Mouse (Mus musculus): ENCODE data around the gene Wipf1.

Wipf1 gene

DNA sequence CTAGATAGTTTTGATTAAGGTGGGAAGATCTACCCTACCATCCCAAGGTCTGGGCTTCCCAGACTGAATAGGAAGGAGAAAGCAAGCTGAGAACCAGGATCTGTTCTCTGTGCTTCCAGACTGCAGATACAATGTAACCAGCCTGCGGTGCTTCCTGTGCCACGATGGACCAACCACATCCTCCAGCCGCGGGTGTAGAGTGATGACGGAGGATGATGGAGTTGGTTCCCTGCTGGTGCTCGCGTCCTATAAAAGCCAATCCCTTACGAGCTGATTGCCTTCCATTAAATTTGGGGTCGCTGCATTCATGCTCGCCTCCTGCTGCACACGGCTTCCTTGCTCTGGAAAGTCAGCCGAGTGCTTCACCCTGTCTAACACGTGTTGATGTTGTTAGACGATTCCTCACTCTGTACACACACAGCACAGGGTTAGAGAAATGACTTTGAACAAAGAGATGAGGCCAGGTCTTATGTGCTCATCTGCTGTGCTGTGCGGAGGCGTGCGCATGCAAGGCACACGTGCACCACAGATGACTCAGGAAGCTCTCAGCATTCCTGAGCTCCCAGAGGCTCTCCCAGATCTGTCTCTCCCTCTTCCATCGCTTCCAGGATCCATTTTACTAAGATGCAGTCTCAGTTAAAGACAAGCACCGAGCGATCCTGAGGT is 100.6 kb downstream of the Wipf1 start:
- no peak for DNase-seq (ENCODE audit: low spot score)

DNA sequence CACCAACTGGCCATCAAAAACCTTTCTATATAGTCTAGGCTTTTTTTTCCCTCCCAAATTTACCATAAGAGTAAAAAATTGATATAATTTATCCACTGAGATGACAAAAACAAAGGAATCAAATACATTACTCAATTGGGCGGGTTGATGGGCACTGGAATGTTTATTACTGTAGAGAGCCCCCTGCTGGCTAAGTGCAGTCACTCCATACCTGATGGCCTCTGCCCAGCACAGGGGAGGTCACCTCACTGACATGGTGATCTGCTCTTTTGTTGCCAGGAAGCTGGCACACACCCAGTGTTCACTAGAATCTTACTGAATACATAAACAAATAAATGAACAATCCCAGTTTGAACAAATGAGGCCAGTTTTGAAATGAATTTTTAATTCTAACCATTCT is 102.2 kb downstream of the Wipf1 start:
- peak; percentile 48 for DNase-seq (ENCODE audit: low spot score)

DNA sequence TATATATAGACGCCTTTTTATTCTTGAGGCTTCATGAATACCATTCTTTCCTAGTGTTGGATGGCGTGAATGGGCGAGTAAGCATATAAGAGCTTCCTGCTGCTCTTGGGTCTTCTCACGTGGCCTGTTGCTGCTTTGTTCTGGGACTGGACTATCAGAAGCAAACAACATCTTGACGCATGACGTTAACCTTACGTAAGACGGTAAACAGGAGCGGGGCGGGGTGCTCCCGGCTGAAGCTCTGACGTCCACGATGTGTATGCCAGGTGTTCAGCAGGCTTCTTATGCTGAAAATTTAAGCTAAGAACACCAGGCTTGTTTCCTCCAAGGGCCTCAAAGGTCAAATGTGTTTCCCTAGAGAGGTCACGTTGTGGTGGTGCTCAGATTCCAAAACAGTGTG is 103.7 kb downstream of the Wipf1 start:
- DNase-seq (ENCODE audit: low spot score), result no peak

DNA sequence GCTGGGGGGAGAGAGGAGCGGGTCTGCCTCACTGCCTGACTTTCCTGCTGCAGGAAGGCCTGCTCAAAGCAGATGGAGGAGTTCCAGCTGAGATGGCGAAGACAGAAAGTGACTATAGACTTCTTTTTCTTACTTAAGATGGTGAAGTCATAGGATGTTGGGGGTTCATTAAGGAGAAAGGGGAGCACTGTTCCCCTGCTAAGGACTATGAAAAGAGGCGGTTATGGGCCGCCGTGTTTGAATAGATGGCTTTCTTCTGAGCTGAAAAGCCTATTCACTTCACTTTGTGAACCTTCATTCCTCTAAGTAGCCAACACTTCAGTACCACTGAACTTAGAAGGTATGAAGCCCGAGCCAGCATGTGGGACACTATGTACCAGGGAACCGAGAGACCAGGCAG is 109.8 kb downstream of the Wipf1 start:
- DNase-seq (ENCODE audit: low spot score), result no peak

DNA sequence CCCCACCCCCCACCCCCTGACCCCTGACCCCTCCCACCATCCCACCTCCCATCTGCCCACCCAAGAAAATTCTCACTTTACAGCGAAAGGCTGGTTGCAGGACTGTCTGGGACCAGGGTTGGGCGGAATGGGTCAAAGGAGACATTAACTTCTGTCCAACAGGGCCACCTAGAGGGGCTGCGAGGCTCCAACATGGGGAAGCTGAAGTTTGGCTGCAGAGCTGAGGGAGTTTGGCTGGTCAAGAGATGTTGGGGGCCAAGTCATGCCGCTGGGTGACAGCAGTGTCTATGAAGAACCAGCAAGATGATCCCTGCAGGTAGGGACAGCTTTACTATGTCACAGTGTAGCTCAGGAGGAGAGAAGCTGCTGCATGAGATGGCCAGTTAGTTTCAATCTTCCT is 110.2 kb downstream of the Wipf1 start:
- DNase-seq (ENCODE audit: low spot score), result peak; percentile 45

DNA sequence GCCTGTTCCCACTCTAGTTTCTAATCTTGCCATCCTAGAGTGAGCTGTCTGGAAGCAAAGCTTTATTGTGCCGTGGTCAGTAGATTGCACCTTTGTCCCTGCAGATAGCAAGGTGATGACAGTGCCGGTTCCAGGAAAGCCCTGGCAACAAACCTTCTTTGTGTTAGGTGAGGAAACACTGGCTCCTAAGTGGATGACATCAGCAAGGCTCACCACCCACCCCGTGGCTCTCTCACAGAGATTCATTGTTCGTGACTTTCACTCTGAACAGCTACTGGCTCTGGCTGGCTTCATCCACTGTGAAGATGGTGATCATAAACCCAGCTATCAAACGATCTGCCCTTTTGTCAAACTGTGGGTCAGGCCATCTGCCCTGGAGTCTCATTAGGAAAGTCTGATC is 113.6 kb downstream of the Wipf1 start:
- no peak for DNase-seq (ENCODE audit: low spot score)

DNA sequence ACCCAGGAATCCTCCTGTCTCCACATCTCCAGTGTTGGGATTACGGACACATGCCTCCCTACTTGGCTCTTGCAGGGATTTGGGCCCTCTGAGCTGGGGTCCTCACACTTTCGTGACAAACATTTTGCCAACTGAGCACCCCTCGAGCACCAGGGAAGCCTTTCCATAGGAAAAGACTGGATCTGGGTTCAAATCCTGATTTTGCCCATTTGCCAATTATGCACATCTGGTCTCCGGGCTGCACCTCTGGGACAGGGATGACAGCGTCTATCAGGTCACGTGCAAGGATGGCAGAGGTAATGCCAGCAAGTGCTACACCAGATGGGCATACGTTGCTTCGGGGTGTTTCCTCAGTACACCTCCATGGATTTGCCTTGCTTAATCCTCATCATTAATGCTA is 119.5 kb downstream of the Wipf1 start:
- no peak for DNase-seq (ENCODE audit: low spot score)

DNA sequence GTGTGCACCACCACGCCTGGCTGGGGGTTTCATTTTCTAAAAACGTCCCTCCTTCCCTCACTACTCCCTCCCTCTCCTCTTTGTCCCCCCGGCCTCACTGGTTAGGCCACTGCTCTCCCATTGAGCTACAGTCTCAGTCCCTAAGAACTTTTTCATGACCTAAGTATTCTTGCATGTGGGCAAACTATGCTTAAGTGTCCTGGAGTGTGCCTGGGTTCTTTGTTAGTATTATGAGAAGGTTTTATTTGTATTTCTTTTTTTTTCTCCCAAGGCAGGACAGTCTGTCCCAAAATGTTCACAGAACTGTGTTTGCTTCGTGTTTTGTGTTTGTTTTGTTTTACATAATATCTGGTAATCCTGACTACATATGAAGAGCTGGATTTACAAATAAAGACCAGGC is 121.9 kb downstream of the Wipf1 start:
- no peak for DNase-seq (ENCODE audit: low spot score)

DNA sequence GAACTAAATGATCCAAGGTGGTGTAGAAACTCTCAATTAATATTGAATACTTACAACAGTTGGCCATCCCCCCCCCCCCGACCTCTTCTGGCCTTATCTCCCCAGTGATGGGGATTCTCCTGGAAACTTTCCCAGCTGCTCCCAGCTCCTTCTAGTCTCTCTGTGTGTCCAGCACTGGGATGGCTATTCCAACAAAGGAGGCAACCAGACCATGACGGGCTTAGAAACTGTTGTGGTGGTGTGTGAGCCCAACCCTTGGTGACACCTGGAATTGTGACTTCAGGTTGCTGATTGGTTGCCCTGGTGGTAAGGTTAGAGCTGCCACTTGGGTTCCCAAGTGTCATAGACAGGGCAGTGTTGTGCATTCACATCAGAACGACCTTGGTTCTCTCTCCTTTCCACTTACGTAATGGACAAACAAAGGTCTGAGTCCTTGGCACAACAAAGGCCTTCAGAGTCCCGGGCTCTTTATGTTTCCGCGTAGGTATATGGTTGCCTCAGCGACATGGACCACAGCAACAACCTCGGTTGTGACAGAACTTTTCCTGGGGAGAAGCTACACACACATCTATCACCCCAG is 123.1 kb downstream of the Wipf1 start:
- DNase-seq (ENCODE audit: low spot score), result no peak

DNA sequence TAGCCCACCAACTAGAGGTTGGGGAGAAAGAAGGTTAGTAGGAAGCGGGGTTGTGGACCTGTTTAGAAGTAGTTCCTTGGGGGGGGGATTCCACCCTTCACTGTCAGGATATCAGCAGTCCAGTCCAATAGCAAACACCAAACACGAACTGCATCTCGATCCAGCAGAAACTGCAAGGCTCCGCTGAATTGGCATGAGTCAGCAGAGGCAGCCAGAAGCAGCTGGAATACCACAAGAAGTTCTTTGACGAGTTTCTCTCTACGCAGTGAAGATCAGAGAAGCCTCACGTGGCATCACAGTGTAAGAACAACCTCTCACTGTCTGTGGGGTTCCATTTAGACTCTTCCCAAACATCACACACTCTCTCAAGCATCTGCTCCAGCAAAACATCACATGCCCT is 124.6 kb downstream of the Wipf1 start:
- DNase-seq (ENCODE audit: low spot score), result no peak

DNA sequence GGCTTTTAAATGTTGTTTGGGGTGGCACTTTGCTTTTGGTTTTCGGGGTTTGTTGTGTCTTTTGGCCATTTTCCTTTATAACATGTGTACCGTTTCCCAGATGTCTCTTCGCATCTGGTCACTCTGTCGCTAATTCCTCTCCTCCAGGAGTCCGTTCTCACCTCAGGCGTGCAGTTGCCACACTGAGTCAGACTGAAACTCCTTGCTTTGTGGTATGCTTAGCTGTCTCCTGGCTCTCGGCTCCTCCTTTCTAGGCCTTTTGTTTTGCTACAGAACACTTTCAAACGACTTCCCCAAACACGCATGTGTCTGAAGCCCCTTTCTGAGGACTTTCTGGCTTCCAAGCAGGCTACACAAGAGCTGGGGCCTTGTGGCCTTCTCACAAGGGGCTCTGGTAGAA is 125.1 kb downstream of the Wipf1 start:
- DNase-seq (ENCODE audit: low spot score), result no peak

DNA sequence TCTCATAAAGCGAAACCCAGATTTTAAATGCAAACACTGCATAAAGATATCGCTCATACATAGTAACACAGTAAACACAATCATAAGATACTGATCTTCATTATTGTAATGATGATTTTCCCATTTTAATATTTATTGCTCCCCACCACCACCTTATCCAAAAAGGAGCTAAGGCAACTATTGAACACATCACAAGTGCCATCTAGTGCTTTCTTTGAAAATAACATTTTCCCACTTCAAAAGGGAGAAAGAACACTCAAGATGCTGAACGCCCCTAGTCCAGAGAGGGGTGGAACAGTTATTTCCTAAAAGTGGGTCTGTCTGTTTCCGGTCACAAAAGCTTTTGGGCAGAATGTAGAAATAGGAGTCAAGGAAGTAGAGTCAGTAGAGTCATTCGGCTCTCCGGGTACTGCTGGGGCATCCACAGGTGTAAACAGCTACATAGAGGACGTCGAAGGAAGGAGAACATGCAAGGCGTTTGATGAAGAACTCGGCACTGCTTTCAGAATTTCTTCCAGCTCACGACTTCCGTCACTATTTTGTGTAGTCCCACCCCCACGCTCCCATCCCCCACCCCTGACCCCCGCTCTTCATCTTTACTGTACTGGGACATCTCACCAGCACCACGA is 126.0 kb downstream of the Wipf1 start:
- DNase-seq (ENCODE audit: low spot score), result no peak

DNA sequence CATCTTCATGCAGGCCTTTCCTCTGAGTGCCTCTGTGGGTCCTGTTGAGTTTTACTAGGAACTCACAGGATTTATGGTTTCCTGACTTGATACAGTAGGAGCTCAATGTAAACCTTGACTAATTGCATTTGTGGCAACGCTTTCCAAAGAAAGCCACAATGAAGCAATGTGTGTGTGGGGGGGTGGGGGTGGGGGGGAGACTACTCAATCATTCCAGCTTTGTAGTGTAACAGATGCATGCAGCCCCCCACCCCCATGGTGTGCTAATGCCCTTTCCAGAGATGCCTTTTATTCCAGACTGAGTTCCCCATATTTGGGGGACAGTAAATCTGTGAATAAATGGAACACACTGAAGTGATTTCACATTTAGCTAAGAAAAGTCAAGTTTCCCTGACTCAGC is 127.8 kb downstream of the Wipf1 start:
- DNase-seq (ENCODE audit: low spot score), result no peak

DNA sequence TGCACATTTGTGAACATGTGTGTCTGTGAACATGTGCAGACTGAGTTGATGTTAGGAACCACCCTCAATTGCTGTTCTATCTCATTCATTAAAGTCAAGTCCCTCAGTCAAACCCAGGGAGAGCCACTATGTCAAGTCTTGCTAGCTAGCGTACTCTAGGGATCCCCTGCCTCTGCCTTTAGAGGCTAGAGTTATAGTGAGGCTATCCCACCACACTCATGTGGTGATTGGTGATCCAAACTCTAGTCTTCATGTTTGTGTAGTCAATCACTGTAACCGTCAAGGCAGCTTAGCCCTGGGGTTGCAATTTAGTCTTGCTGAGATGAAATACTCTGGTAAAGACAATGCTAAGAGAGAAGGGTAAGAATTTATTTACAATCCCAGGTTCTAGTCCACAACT is 132.1 kb downstream of the Wipf1 start:
- no peak for DNase-seq (ENCODE audit: low spot score)

DNA sequence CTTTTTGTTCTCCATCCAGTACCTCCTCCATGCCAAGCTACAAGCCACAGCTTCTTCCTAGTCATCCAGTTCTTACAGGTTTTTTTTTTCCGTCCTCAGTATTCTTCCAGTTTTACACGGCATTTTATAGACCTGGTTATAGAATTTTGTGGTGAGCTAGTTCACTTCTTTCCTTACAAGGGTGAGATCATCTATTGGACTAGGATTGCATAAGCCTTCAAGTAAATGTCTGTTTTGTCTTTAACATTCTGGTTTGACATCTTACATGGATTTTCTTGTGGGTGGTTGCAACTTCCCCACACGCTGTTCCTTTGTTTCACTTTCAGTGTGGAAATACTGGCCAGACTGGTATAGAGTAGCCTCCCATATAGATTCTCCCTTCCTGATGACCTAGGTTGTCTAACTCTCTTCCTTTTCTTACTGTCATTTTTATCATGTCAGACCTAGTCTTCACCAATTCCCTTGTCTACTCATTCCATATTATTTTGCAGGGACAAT is 132.7 kb downstream of the Wipf1 start:
- DNase-seq (ENCODE audit: low spot score), result peak; percentile 36

DNA sequence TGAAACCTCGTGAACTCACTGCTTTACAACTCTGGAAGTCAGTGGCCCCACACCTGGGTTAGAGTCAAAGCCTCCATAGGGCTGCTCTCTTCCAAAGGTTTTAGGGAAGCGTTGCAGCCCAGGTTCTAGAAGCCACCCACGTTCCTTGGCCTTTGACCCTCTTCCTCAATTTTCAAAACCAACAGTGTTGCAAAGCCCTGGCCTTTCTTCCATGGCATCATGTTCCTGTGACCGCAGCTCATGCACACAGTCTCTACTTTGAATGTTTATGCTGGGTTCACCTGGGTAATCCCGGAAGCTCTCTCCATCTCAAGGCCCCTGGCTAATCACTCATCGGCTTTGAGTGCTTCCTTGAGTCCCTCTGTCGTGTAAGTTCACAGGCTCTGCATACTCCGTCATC is 134.0 kb downstream of the Wipf1 start:
- no peak for DNase-seq (ENCODE audit: low spot score)

DNA sequence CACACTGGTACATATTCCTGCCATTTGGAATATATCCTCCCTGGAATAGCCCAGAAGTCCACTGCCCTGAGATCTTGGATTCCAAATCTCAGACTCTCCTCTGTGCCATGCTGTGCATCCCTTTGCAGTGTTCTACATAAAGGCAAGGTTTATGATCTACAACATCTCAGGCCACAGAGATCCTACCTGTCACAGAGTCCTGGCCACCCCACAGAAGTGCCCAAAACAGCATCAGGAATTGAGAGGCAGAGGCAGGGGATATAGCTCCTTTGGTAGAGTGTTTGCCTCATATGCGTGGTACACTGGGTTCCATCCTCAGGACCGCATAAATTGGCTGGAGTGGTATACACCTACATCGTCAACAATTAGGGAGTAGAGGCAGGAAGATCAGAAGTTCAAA is 135.1 kb downstream of the Wipf1 start:
- no peak for DNase-seq (ENCODE audit: low spot score)

DNA sequence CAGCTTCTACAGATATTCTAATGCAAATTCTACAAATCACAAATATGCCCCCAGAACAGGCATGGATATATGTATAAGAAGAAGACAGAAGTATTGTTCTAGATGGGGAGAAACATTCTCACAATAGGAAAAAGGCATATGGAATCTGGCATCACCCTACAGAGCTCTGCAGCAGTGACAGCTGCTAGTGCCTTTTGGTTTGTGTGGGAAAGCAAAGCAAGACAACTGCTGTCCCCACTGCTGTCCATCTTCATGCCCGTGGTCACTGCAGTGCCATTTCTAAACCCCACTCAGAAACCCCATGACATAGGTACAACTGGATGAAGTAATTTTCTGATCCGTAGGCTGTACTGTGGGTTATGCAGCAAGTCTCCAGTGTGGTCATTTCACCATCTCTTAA is 136.8 kb downstream of the Wipf1 start:
- DNase-seq (ENCODE audit: low spot score), result no peak

DNA sequence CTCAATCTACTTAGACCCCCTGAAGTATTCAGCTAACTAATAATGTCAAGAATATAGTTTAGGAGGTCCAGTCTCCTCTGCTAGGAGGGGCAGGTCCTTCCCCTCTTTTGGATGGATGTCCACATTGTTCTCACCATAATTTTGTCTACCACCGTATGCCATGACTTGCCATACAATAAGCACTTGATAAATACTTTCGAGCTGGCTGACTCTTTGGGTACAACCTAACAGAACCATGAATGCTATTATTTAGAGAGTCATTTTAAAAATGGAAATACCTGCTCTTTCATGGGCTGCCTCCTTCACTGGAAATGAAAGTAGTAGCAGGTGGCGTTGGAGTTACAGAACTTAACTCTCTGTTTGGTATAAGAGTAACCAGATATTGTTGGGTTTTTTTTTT is 139.6 kb downstream of the Wipf1 start:
- DNase-seq (ENCODE audit: low spot score), result no peak

DNA sequence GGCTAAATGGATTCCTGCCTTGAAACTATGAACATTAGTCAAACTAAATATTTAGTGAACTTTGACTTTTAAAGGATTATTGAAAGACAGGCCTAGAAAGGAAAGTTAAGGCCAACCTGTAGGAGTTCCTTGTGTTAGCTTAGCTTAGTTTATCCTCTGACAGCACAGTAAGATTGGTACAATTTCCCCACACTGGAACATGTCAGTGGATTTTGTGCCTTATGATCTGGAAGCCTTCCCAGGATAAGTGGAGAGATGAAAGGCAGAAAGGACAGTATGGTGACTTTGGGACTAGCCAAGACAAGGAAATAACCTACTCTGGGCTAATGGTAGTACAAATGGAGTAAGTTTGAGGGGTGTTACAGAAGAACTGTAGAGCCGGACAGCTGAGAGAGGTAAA is 141.7 kb downstream of the Wipf1 start:
- peak; percentile 55 for DNase-seq (ENCODE audit: low spot score)

DNA sequence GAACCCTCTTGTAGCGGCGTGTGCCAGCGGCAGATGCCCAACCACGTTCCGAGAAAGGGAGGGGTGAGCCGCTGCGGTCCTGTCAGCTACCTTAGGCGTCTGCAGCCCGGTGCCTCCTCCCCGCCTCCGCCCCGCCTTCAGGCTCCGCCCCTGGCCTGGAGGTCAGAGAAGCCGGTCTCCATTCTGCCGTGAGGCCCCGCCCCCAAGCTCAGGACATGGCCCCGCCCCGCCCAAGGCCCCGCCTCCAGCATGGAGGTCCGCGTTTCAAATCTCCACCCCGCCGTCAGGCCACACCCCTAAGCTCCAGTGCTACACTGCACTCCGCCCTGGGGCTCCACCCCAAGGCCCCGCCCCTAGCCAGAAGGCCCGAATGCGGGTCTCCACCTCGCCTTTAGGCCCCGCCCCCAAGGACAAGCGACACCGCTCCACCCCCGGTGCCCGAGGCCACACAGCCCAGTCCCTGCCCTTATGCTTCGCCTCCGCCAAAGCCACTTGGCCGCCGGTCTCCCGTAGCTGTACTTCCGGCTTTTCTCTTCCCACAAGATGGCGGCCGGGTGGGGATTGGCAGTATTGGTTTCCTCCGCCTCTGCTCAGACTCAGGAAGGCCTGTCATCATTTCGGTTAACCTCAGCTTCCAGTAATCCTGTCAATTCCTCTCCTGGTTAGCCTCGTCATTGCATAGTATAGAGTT is 143.0 kb downstream of the Wipf1 start, which contains the start of gene Gpr155:
Gene Gpr155, minus strand, starts transcription at position 217 of the 691 bp plus-strand sequence.
- DNase-seq (ENCODE audit: low spot score), result peak; percentile 100

DNA sequence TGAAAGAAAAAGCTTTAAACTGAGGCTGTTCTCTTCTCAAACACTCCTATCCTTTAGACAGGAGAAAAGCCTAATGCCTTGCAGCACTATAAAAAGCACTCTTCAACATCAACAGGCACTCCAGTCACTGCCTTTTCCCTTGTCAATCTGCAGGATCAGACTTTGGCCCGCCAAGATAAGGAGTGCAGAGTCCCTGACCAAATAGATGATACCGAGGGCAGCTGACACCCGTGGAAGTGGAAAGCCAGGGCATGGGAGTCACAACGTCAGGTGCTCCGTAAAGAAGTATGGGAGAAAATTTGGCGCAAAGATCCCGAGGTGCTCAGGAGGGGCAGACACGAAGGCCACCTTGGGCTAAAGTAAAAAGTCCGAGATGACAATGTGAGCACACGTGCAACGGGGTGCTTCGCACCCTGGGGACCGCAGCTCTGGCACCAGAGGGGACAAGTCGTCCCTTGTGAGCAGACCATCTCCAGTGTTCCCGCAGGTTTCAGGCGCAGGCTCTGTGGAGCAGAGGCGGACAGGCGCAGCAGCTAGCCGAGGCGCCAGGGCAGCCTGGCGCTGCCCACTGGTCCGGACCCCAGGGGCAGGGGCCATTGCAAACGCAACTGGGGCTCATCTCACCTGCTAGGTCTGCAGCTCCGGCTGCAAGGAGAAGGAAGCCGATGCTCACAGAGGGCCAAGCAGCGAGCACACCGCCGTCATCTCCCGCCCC is 143.7 kb downstream of the Wipf1 start:
- DNase-seq (ENCODE audit: low spot score), result peak; percentile 28

All from adipocyte (in vitro differentiated cells).